Mouse (Mus musculus) forebrain, embryonic 10.5 days (tissue): ENCODE results near the gene Matn4. TPM values are rescaled to one million over a fixed set of nuclear protein-coding genes. Genes with fewer than 3 reads are reported as not detected.

Experiments used
- DNase-seq: peaks from one replicate; pipeline ENCODE4 v3.0.0-alpha.2; 2017; ENCODE audit warnings: low spot score; ENCODE audit errors: extremely low spot score
- H3K27ac ChIP-seq: fragments of 300-500 bp; sonication (generic); 2 replicates; pipeline ENCODE4 v1.5.1; 2016; ENCODE audit warnings: mild to moderate bottlenecking
- H3K27me3 ChIP-seq: fragments of 300-500 bp; sonication (generic); 2 replicates; pipeline ENCODE4 v1.6.1; 2016; ENCODE audit warnings: mild to moderate bottlenecking; ENCODE audit not compliant: poor library complexity, severe bottlenecking
- H3K36me3 ChIP-seq: fragments of 300-500 bp; sonication (generic); replicated peaks from 2 replicates; pipeline ENCODE4 v1.6.1; 2016; ENCODE audit warnings: mild to moderate bottlenecking, moderate library complexity
- H3K4me1 ChIP-seq: fragments of 300-500 bp; sonication (generic); 2 replicates; pipeline ENCODE4 v1.6.1; 2016
- H3K4me3 ChIP-seq: fragments of 300-500 bp; sonication (generic); 2 replicates; pipeline ENCODE4 v1.5.1; 2016; ENCODE audit warnings: mild to moderate bottlenecking, moderate library complexity
- H3K9me3 ChIP-seq: fragments of 300-500 bp; sonication (generic); 2 replicates; pipeline ENCODE4 v1.6.1; 2016; ENCODE audit warnings: mild to moderate bottlenecking, moderate library complexity
- WGBS: fragments of 180-500 bp; shearing (Covaris S2); methylation state at CpG from one replicate; pipeline ENCODE4 v1.1.7; 2016; 5-methylcytosine and 5-hydroxymethylcytosine counted together
- polyA plus RNA-seq: library from polyadenylated mRNA; unstranded; fragments of >200 nt; fragmentation: Nextera tagmentation; extraction: Ambion mirVana; gene quantifications from 2 replicates; pipeline ENCODE4 v1.2.1, GENCODE M21; 2016

The Matn4 gene
- polyA plus RNA-seq, 1 experiment from 2014 or later, result not detected

DNA sequence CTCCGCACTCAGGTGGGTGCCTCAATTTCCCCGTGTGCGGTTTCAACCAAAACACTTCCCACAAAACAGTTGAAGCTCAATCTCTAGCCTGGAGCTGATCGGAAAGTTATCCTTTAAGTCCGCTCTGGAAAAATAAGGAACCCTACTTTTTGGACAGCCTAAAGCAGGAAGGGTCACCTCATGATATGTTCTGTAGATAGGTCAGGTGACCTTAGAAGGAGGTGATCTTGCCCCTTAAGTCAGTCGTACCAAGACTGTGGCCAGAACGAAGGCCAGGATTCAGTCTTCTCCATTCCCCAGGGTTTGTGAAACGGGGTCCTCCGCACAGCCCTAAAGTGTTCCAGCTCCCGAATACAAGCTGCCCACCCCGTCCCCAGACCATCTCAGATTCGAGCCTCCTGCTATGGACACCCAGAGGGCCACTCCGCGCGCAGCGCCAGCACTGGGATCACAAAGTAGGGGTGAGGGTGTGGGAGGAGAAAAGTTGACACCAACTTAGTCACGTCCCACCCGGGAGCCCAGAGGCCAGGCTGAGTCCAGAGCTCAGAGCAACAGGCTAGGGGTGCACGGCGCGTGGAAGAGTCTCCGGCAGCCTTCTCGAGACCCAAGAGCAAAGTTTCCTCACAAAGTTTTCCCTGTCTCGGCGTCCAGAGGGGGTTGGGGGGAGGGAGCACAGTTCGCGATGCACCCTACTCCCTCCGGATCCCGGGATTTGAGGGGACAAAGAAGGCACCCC is 37.5 kb upstream of the Matn4 start:
- WGBS, result 2% methylated on average over 29 of the region's 29 CpGs
- peaks cover 52% of the 10 kb centered on the region for H3K4me1 ChIP-seq
- peak; percentile 45 for DNase-seq
- H3K36me3 ChIP-seq, result no peaks in the 10 kb centered on the region; the same call in 1 of the 2 replicates
- peak overlapping the region; percentile 88 for H3K27ac ChIP-seq
- no peaks in the 10 kb centered on the region for H3K9me3 ChIP-seq
- peaks cover 45% of the 10 kb centered on the region for H3K27me3 ChIP-seq
- H3K4me3 ChIP-seq, result peak overlapping the region; percentile 76

DNA sequence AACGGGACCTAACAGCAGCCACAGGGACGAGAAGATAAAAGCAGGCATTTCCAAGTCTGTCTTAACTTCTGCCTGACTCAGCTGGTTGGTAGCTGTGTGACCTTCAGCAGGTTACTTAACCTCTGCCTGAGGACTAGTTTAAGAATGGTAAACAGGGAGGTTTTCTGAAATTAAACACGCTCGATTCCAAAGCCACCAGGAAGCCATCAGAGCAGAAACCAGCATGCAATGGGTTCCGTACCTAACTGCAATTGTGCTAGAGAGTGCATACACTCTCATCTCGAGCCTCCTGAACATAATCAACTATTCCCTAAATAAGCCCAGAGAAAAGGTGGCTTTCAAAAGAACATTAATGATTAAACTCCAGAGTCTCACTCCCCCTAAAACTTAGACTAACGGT is 36.8 kb upstream of the Matn4 start:
- DNase-seq, result no peak
- Histone ChIP-seq H3K27ac (no peak overlapping the region), H3K9me3 (no peaks in the 10 kb centered on the region), H3K4me1 (peaks cover 59% of the 10 kb centered on the region), H3K27me3 (peaks cover 45% of the 10 kb centered on the region), H3K36me3 (no peaks in the 10 kb centered on the region; the same call in 1 of the 2 replicates), H3K4me3 (peak overlapping the region; percentile 76)
- 36% methylated on average over 7 of the region's 7 CpGs for WGBS

DNA sequence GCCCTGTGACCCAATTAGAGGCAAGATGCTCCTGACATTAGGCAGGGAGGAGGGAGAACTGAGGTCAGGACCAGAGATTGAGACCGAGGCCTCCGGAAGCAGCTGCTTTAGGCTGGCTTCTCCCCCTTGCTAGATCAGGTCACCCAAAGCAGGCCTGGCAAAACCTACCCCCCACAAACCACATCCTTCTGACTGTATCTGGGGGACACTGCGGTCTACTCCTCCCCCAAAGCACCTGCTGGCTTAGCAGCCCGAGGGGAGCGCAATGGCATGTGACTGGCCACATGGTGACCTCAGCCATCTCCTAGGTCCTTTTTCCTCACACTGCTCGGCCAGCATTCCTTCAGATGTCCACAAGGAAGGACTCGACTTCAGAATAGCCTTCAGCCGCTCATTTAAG is 36.2 kb upstream of the Matn4 start:
- H3K9me3 ChIP-seq, result no peaks in the 10 kb centered on the region
- H3K27ac ChIP-seq, result no peak overlapping the region
- H3K27me3 ChIP-seq, result peaks cover 45% of the 10 kb centered on the region
- no peaks in the 10 kb centered on the region; the same call in 1 of the 2 replicates for H3K36me3 ChIP-seq
- DNase-seq, result no peak
- WGBS, result 32% methylated on average over 8 of the region's 8 CpGs
- H3K4me3 ChIP-seq, result peak overlapping the region; percentile 21; the same call in 1 of the 2 replicates
- peaks cover 65% of the 10 kb centered on the region for H3K4me1 ChIP-seq

DNA sequence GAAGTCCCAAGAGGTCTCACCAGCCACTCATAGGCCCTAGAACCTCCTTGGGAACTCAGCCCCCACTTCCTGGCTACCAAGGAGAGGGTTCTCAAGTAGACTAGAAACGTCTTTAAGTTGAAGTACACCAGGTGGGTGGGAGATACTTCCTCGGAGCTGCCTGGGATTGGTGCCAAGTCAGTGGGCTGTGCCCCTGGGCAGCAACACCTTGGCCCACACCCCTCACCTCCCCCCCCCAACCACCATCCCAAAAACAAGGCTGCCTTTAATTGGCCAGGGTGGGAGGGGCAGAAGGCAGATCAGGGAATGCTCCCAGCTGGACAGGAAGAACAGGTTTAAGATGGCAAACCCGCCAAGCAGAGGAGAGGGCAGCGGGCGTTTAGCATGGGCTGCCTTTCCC is 35.4 kb upstream of the Matn4 start:
- Histone ChIP-seq H3K27ac (no peak overlapping the region), H3K4me1 (peaks cover 73% of the 10 kb centered on the region), H3K36me3 (no peaks in the 10 kb centered on the region; the same call in 1 of the 2 replicates), H3K9me3 (no peaks in the 10 kb centered on the region), H3K4me3 (no peak overlapping the region), H3K27me3 (peaks cover 45% of the 10 kb centered on the region)
- 82% methylated on average over 5 of the region's 5 CpGs for WGBS
- no peak for DNase-seq

DNA sequence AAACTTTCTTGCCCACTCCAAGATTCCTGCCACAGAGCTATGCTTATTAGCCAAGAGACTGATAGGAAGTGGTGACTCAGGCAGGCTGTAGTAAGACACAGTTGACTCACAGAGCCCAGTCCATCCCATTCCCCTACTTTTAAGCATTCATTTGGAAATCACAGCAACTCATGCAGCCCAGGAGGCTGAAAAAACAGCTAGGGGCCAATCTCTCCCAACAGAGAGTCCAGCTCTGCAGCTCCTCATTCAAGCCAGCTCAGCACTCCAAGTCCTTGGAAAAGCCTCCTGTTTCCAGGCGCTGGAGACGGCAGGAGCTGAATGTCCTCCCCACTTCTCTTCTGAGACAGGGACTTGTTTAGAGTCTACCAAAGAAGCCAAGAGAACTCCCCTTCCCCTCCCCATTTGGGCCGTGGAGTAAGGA is 34.1 kb upstream of the Matn4 start:
- no peak for DNase-seq
- no peaks in the 10 kb centered on the region for H3K9me3 ChIP-seq
- 65% methylated on average over 3 of the region's 3 CpGs for WGBS
- no peak overlapping the region for H3K27ac ChIP-seq
- no peak overlapping the region for H3K4me3 ChIP-seq
- no peaks in the 10 kb centered on the region; the same call in 1 of the 2 replicates for H3K36me3 ChIP-seq
- peaks cover 38% of the 10 kb centered on the region for H3K27me3 ChIP-seq
- peaks cover 82% of the 10 kb centered on the region for H3K4me1 ChIP-seq

DNA sequence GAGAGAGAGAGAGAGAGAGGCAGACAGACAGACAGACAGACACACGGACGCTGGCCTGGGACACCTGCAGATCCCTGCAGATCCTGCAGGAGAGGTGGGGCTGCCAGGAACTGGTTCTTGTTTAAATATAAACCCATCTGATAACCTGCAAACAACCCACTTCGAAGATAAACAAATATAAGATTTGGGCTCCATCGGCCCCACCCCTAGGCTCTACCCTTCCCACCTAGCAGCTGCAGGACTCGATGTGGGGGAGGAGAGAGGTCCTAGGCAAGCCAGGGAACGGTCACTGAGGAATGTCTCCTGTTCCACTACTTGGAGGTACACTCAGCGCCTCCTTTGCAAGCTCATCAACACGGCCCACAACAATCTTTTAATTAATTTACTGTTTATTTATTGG is 33.3 kb upstream of the Matn4 start:
- Histone ChIP-seq H3K27me3 (peaks cover 32% of the 10 kb centered on the region), H3K27ac (no peak overlapping the region), H3K4me1 (peaks cover 77% of the 10 kb centered on the region), H3K4me3 (no peak overlapping the region), H3K36me3 (no peaks in the 10 kb centered on the region; the same call in 1 of the 2 replicates), H3K9me3 (no peaks in the 10 kb centered on the region)
- no peak for DNase-seq
- 75% methylated on average over 8 of the region's 8 CpGs for WGBS

DNA sequence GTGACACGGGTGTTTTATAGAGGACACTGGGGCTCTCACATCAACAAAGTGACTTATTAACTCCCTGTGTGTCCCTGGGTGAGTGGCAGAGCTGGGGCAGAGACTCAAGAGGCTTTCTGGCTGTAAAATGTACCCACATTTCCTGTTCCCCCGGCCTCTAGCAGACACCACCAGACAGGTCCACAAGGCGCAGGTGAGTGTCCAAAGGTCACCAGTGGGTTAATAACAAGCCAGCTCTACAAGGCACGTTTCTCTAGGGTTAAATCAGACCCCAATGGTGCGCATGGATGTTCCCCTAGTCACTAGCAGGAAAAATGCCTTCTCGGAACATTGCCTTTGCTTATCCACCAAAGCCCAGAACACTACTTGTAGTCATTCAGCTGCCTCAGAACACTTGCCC is 32.8 kb upstream of the Matn4 start:
- H3K4me1 ChIP-seq, result peaks cover 77% of the 10 kb centered on the region
- no peak for DNase-seq
- H3K4me3 ChIP-seq, result no peak overlapping the region
- H3K27me3 ChIP-seq, result peaks cover 27% of the 10 kb centered on the region
- 84% methylated on average over 6 of the region's 6 CpGs for WGBS
- H3K27ac ChIP-seq, result no peak overlapping the region
- no peaks in the 10 kb centered on the region for H3K9me3 ChIP-seq
- H3K36me3 ChIP-seq, result no peaks in the 10 kb centered on the region; the same call in 1 of the 2 replicates

DNA sequence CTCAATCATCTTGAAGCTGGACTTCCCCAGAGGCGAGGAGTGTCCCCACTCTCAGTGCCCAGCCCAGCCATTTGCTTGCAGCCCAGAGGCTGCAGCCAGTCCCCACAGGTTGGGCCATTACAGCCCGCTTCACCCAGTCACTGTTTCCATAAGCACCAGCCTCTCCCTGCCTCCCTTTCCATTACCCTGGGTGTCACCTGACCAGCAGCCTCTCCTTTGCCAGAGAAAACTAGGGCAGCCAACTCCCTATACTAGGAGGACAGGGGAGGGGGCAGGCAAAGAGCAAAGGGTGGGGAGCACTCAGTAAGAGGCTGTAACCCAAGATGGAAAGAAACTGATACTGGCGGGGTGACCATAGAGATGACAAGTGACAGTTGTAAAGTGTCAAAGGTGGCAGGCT is 32.0 kb upstream of the Matn4 start:
- WGBS, result 54% methylated on average over 3 of the region's 3 CpGs
- Histone ChIP-seq H3K4me1 (peaks cover 77% of the 10 kb centered on the region), H3K27ac (peak overlapping the region; percentile 59), H3K27me3 (peaks cover 21% of the 10 kb centered on the region), H3K36me3 (no peaks in the 10 kb centered on the region; the same call in 1 of the 2 replicates), H3K4me3 (no peak overlapping the region), H3K9me3 (no peaks in the 10 kb centered on the region)
- no peak for DNase-seq

DNA sequence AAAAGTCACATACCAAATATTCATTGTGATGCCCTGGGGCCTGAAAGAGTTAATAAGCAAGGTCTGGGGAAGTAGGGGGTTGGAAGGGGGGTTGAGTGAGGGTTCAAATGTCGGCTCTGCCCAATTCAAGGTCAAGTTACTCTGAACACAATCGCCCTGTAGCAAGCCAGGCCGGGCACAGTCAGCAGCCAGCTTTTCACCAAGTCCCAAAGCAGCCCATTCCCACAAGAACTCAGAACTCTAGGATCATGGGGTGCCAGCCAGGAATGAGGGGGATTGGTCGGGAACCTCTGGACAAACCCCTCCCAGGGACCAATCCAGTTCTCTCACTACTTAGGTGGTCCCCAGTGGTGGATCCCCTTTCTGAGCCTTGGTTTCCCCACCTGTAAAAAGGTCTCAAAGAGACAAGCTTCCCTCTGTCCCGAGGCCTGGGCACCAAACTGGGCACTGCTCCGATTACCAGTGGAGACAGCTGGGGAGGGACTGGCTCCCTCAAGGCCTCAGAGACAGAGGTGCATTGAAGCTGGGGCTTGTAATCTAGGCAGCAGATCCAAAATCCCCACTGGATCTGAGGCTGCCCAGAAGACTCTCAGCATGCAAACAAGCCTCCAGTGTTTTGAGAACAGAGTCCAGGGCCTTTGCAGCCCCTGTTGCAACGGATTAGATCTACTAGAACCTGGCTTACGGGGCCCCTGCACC is 31.4 kb upstream of the Matn4 start:
- Histone ChIP-seq H3K4me1 (peaks cover 77% of the 10 kb centered on the region), H3K9me3 (no peaks in the 10 kb centered on the region), H3K27ac (peak overlapping the region; percentile 59), H3K4me3 (no peak overlapping the region), H3K27me3 (peaks cover 21% of the 10 kb centered on the region), H3K36me3 (no peaks in the 10 kb centered on the region; the same call in 1 of the 2 replicates)
- 18% methylated on average over 8 of the region's 8 CpGs for WGBS
- no peak for DNase-seq

DNA sequence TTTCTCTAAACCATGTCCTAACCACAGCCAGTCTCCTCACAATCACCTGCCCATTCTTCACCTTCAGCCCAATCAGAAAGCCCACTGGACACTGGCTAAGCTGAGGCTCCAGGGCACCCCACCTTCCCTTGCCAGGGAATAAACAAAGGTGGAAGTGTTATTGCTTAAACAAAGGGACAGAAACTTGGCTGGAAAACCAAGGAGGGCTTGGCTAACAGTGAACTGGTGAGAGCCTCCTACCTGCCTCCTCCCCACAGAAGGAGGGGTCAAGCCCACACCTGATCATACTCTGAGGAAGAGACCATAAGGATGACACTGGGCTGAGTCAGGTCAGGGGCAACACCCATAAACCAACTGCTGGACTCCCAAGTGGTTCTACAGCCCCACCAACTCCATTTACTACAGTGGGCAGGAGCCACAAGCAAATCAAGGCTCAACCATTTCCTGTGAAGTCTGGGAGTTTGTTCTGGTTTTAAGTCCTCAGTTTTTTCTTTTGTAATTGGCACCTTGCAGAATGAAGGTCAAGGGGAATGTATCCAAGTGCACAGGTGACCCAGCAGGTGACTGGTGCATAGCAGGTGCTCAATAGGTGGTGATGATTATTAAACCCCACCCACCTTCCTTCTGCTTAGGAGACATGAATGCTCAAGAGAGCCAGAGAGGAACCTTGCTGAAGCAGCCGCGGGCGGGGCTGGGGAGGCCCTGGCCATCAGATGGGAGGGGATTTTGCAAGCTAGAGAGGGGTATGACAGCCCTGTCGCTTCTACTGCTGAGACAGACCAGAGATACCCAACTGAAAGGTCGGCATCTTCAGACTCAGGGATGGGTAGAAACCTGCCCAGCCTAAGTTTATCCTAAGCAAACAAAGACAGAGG is 30.5 kb upstream of the Matn4 start:
- 54% methylated on average over 5 of the region's 5 CpGs for WGBS
- Histone ChIP-seq H3K4me1 (peaks cover 78% of the 10 kb centered on the region), H3K4me3 (no peak overlapping the region), H3K27me3 (peaks cover 21% of the 10 kb centered on the region), H3K36me3 (no peaks in the 10 kb centered on the region; the same call in 1 of the 2 replicates), H3K9me3 (no peaks in the 10 kb centered on the region), H3K27ac (peak overlapping the region; percentile 15; the same call in 1 of the 2 replicates)
- no peak for DNase-seq

DNA sequence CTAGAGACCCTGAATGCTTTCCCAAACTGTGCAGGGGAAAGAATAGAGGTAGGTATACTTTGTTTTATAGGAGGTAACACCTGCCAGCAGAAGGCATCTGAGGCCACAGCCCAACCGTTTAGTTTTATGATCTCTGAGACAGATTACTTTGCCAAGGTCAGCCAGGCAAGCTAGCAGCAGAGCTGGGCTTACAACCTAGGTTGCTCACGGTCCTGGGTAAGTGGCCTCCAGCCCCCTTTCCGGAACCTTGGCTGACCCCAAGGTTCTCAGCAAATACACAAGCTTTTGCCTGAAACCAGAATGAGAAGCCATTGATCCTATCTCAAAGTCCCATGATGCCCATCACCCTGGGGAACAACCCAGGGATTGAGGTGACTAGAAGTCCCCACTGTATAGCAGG is 29.7 kb upstream of the Matn4 start:
- DNase-seq, result no peak
- peaks cover 77% of the 10 kb centered on the region for H3K4me1 ChIP-seq
- H3K36me3 ChIP-seq, result no peaks in the 10 kb centered on the region
- H3K27me3 ChIP-seq, result peaks cover 25% of the 10 kb centered on the region
- no peaks in the 10 kb centered on the region for H3K9me3 ChIP-seq
- WGBS, result 92% methylated on average over 3 of the region's 3 CpGs
- no peak overlapping the region for H3K4me3 ChIP-seq
- no peak overlapping the region for H3K27ac ChIP-seq

DNA sequence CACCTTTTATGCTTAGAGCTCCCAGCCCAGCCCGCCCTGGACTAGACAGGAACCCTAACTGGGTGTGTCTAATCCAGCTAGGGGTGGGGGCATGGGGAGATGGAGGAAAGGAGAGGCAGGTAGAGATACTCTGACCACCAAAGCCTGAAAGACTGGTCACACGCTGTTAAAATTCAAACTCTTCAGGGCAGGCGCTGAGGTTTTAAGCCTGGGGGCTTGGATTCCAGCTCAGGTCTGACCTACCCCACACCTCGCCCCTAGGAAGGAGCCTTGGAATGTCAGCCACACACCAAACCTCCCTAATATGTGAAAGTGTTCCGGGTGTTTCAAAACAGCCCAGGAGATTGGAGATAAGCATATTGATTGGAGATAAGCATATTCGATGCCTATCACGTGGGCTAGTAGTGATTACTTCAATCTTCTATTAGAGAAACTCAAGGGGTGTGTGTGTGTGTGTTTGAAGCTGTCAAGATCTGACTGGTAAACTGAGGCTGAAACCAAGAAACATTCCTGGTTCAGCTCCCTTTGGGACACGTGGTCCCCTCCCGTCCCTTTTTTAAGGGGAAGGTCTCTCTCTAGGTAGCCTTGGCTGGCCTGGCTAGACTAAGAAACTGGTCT is 28.4 kb upstream of the Matn4 start:
- Histone ChIP-seq H3K36me3 (peaks cover 6% of the 10 kb centered on the region; the same call in 1 of the 2 replicates), H3K27ac (peak overlapping the region; percentile 68; the same call in 1 of the 2 replicates), H3K27me3 (peaks cover 38% of the 10 kb centered on the region), H3K9me3 (no peaks in the 10 kb centered on the region), H3K4me1 (peaks cover 84% of the 10 kb centered on the region), H3K4me3 (no peak overlapping the region)
- no peak for DNase-seq
- WGBS, result 79% methylated on average over 9 of the region's 9 CpGs
